Mouse (Mus musculus): ENCODE data around the gene Shank2.
A peak's percentile ranks its signal among the peaks of the same experiment; 100 is the strongest.

Shank2 gene

DNA sequence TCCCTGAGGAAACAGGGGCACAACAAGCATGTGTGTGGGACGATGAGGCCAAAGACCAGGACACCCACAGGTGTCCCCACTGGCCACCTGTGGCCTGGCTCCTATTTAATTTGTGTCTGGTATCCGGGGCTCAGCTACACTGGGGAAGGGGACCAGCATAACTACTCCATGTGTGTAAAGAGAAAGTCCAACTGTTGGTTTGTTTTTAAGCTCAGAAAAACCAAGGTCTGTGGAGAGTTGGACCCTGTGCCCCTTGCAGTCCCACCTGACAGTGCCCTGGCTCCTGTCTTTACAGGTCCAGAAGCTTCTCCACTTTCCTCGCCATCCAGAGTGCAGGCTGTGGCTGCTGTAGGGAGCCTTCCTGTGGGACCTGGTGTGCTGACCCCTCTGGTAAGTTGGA, at the start of gene Shank2:
Gene Shank2 (plus strand): TSS at position 301 of the 400 bp plus-strand sequence.
- no peak for DNase-seq

DNA sequence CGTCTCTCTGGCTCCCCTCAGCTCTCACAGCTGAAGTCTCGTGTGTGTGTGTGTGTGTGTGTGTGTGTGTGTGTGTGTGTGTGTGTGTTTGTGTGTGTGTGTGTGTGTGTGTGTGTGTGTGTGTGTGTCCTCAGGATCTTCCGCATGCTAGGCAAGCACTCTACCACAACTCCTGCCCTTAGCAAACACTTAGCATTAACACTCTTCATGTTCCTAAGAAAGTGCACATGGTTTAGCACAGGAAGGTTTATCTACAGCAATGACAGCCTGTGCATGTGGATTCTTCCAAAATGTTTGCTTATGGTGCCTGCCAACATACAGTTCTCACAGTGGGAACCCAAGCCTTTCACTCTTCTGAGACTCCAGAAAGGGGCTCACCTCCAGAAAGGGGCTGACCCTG, 49.6 kb upstream of the Shank2 start:
- peak; percentile 26 for DNase-seq

DNA sequence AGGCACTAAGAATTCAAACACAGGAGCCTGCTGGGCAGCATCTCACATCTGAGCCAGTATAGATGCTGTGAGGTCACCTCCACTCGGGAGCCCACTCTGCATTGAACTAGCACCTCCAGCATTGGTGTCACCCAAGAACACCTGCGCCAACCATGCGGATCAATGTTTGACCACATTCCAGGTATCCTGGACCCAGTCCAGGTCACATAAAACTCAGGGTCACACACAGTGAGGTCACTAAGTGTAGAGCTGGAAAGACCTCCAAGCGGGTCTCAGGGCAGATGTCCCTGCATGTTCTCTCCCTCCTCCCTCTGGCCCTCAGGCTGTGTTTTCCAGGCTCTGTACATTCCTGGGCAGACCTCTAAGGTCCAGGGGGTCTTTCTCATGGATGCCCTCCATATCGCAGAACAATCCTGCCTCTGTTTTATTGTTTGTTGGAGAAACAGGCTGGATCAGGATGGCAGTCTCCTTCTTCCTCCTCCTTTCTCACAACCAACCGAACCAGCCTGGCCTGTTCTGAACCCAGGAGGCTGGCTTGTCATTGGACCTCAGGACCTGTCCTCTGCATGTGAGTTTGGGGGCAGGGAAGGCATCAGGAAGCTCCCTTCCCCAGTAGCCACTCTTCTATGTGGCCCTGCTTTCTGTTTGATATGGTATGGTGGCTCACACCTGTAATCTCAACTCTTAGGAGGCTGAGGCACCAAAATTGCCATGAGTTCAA, 45.0 kb upstream of the Shank2 start:
- peak; percentile 43 for DNase-seq

GRCm38 (mm10) chr7:143958030-143958565, 43.6 kb upstream of the Shank2 start:
- DNase-seq, result peak; percentile 42

GRCm38 (mm10) chr7:143963813-143964212, 37.9 kb upstream of the Shank2 start:
- DNase-seq, result no peak

DNA sequence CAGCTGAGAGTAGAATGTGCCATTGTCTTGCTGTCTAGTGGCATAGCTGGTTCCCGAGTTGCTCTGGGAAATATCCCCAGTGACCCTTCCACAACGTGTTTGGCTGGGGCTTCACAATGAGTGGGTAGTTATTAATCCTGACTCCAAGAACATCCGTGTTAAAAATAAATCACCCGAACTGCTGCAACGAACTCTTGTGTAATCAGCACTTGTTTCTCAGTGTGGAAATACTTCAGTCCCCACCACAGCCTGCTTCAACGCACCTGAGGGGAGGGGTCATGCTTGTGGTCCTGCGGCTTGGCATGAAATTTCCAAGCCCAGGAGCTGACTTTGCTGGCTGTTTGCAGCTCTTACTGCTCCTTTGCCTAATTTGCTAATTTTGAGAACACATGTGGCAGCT, 35.1 kb upstream of the Shank2 start:
- peak; percentile 62 for DNase-seq

- no peak for DNase-seq
Observed at GRCm38 (mm10) chr7:143977491-143977830, 24.3 kb upstream of the Shank2 start.

- peak; percentile 41 for DNase-seq
Observed at GRCm38 (mm10) chr7:143977831-143978682, 23.7 kb upstream of the Shank2 start.

- peak; percentile 71 for DNase-seq
Observed at GRCm38 (mm10) chr7:143978741-143979371, 22.9 kb upstream of the Shank2 start.

DNA sequence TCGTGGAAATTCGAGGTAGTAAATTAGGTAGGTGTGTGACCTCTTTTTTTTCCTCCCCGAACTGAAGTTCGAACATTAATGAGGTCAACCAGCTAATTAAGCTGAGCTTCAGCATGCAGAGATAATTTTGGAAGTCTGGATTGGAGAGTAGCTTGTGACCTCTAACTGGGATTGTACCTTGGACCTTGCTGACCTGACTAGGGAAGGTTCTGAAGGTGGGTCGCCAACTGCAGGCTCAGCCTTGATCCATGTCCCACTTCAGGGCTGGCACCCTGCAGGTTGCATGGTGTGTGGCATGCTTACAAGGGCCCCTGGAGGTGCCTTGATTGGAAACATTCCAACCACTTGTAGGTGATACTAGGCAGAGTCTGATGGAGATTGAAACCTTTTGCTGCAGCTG, 21.7 kb upstream of the Shank2 start:
- DNase-seq, result no peak

DNA sequence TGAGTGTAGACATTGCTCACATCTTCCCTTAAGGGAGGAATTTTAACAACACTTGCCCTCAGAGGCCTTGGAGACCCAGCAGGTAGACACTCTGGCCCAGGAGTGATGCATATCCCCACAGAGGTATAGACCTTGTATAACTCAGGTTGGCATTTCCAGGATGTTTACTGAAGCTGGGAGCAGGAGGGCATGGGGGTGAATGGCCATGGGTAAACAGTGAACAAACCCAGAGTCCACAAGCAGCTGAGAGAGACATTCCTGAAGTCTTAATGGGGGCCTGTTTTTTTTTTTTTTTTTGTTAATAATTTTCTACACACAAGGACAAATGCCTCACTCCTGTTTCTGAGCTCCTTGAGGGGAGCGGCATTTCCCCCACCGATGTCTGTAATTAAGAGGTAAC, 15.4 kb upstream of the Shank2 start:
- DNase-seq, result peak; percentile 18

- no peak for DNase-seq
Observed at GRCm38 (mm10) chr7:143991160-143991559, 10.6 kb upstream of the Shank2 start.

GRCm38 (mm10) chr7:143999073-143999472, 2.7 kb upstream of the Shank2 start:
- DNase-seq, result no peak

DNA sequence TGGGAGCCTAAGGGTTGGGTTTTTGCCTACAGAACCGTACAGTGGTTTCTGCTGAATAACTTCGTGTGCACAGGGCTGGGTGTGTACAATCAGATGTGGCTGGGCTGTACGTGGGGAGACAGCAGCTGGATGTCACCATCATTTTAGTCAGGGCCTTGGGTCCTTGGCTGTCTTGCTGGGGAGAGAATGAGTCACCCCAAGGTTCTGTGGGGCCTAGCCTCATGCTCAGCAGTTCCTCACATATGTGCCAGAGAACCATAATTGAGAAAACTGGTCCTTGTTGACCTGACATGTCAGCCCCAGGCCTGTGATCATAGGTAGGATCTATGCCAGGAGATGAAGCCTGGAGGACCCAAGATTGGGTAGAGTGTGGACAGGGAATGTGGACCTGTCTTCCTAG, 1.7 kb downstream of the Shank2 start:
- DNase-seq, result no peak

- no peak for DNase-seq
Observed at GRCm38 (mm10) chr7:144008079-144008478, 6.4 kb downstream of the Shank2 start.

- DNase-seq, result peak; percentile 82
Observed at GRCm38 (mm10) chr7:144008985-144009384, 7.3 kb downstream of the Shank2 start.

DNA sequence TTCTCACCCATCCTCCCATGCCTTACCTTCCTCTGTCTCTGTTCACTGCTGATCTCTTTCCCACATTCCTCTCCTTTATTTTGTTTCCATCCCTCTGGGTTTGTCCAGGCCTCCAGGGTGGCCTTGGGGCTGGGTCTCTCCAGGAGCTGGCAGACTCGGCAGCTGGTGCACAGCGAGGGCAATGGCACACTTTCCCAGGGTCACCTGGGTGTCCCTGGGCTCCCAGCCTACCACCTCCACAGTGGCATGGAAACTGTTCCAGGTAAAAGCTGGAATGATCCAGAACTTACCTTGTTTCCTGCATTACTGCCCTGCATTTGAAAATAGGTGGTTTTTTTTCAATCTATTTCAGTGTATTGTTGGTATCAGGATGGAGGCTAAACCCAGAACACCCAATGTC, 12.8 kb downstream of the Shank2 start:
- no peak for DNase-seq

- no peak for DNase-seq
Observed at GRCm38 (mm10) chr7:144021801-144022200, 20.1 kb downstream of the Shank2 start.

DNA sequence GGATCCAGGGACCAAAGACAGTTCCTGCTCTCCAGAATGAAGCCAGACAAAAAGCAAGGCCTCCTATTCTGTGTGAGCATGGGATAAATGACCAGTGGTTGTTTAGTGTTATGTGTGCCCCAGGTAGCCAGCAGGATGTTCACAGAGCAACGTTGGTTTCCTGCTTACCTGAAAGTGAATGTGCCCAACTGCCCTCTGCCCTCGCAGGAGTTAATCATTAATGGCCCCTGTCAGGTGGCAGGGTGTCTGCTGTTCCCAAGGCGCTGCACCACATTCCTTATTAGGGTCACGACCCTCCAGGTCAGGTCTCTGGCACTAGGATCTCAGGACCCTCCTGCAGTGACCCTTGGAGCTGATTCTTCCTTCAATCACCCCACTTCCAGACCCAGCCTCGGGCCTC, 21.0 kb downstream of the Shank2 start:
- no peak for DNase-seq

DNA sequence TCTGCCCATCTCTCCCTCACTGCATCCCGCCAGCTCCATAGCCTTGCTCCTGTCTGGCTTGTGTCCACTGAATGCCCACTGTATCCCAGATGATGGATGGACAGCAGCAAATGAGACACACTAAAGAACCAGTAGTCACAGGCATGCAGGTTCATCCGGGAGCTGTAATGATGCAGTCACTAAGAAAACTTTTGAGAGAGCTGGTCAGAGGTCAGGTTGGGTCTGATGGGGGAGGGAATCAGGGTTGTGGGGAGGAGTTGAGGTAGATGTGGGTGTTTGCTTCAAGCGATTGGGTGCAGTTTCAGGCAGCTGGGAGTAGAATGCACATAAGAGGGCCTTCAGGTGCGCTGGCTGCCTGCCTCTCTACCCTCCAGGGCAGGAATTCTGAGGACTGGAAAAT, 21.8 kb downstream of the Shank2 start:
- no peak for DNase-seq

DNA sequence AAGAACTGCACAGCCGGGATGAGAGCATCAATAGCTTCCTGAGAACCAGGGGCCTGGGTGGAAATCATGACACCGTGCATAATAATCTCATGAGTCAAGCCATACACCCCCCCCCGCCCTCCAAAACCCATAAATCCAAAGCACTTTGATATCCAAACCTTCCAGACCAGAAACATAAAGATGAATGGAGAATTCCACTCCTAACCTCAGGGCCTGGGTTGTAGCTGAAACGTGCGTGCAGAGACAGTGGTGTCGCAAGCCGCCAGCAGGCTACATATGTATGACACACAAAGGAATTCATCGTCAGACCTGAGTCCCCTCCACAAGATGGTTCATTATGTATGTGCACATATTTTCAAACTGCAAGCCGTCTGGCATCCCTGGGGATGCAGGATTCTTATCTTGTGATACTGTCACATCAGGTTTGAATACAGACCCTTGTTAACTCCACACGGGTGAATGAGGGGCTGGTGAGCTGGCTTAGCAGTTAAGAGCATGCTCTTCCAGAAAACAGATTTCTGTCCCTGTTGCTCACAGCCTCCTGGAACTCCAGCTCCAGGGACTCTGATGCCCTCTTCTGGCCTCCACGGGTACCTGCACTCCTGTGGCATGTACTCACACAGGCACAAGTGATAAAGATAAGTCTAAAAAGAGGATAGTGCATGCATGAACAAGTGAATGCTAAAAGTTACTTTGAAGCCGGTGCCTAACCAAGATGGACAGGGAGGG, 24.5 kb downstream of the Shank2 start:
- DNase-seq, result no peak

DNA sequence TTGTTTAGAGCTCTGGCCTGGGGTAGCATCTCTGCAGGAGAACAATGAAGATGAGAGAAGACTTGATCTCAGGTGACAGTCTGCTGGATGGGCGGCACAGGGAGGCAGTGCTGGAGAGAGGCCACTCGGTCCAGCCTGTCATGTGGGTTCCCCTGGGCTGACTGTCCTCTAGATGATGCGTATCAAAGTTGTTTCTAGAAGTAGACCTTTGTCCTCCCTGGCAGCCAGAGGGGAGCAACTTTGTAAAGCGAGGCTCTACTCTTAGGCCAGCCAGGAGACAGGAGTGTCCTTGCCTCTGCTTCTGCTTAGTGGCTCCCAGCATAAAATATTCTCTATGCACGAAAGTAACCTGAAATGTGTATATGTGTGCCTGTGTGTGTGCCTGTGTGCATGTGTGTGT, 27.5 kb downstream of the Shank2 start:
- no peak for DNase-seq

DNA sequence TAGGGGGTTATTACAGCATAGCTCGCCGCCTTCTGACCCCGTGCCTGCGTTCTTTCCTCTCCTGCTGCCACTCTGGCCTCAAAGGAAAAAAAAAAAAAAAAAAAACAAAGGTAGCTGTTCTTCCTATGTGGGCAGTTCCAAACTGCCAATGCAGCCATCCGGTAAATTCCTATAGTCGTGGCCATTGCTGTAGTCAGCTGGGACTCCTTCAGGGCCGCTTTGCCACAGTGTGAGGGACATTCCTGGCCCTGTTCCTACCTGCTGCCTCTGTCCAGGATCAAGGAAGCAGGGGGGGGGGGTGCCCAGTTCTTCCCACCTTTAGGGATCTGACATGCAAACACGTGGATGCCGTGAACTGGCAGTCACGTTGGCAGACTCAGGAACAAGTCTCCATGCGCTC, 29.1 kb downstream of the Shank2 start:
- DNase-seq, result no peak
